Mouse (Mus musculus): Measurements from ENCODE around the gene Abca7. TPM values are rescaled to one million over a fixed set of nuclear protein-coding genes. Genes with fewer than 3 reads are reported as not detected.
A peak's percentile ranks its signal among the peaks of the same experiment; 100 is the strongest.

The Abca7 gene
- polyA plus RNA-seq, 1 experiment from 2014 or later: 1.3 TPM

DNA sequence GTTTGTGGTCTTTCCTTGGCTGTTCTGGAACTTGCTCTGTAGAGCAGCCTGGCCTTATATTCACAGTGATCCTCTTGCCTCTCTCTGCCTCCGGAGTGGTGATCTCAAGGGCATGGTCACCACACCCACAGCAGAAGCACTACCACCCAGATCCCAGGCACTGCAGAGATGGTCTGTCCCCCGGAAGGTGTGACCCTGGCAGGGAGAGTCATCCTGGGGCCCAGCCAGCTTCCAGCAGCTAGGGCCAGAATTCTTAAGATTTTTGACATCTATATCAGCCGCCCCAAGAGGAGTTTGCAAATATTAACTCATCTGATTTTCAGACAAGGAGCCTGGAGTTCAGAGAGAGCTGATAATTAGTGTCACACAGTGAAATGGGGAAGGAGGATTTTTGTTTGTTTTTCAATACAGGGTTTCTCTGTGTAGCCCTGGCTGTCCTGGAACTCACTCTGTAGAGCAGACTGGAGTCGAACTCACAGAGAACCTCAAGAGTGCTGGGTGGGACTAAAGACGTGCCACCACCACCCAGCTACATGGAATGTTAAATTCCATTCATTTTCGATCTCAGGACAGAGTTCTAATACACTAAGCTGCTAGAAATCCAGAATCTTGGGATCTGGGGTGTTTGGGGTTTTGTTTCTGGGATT is 9.9 kb upstream of the Abca7 start:
- no peak for ATAC-seq (ENCODE audit: insufficient number of reproducible peaks, low FRiP score, low TSS enrichment, low read depth)
- Histone ChIP-seq H3K27me3 (ENCODE audit: control insufficient read depth, insufficient read depth, low read length) (no peaks in the 10 kb centered on the region), H3K9me3 (ENCODE audit: control insufficient read depth, low read length) (no peaks in the 10 kb centered on the region; the same call in 1 of the 2 replicates), H3K4me1 (ENCODE audit: control insufficient read depth, insufficient read depth, low read length) (peaks cover 47% of the 10 kb centered on the region), H3K4me2 (ENCODE audit: low read depth, severe bottlenecking) (peak overlapping the region; percentile 54), H3K9ac (ENCODE audit: low read length) (no peak overlapping the region), H3K4me3 (ENCODE audit: low read depth, low read length) (0 out of 2 replicates have a peak overlapping the region, but pooled peaks have one; percentile 9), H3K36me3 (ENCODE audit: control insufficient read depth, insufficient read depth, low read length) (peaks cover 5% of the 10 kb centered on the region; the same call in 1 of the 2 replicates), H3K27ac (replicated peaks; ENCODE audit: low read depth, low read length) (no peak overlapping the region)
- WGBS: 42% methylated on average over 6 of the region's 6 CpGs
- no peak for DNase-seq (ENCODE audit: low spot score)

DNA sequence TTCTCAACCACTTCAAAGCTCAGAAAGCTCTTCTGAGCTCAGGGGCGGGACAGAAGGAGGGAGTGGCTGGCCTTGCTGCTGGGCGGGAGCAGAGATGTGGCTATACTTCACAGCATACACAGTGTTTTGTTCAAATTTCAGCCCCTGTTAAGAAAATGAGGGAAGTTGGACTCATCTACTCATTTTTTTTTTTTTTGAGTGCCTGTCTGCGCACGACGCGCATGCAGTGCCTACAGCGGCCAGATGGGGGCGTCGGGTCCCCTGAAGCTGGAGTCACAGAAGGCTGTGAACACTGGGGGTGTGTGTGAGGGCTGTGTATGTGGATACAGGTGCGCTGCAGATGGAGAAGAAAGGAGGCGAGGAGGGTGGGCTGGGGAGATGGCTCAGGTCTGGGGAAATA is 9.3 kb upstream of the Abca7 start:
- Histone ChIP-seq H3K4me3 (ENCODE audit: low read depth, low read length) (no peak overlapping the region), H3K9me3 (ENCODE audit: control insufficient read depth, low read length) (no peaks in the 10 kb centered on the region; the same call in 1 of the 2 replicates), H3K4me1 (ENCODE audit: control insufficient read depth, insufficient read depth, low read length) (peaks cover 47% of the 10 kb centered on the region), H3K27ac (replicated peaks; ENCODE audit: low read depth, low read length) (peak overlapping the region; percentile 52), H3K27me3 (ENCODE audit: control insufficient read depth, insufficient read depth, low read length) (no peaks in the 10 kb centered on the region), H3K4me2 (ENCODE audit: low read depth, severe bottlenecking) (peak overlapping the region; percentile 54), H3K9ac (ENCODE audit: low read length) (0 out of 2 replicates have a peak overlapping the region, but pooled peaks have one; percentile 7), H3K36me3 (ENCODE audit: control insufficient read depth, insufficient read depth, low read length) (peaks cover 9% of the 10 kb centered on the region; the same call in 1 of the 2 replicates)
- ATAC-seq (ENCODE audit: insufficient number of reproducible peaks, low FRiP score, low TSS enrichment, low read depth): no peak
- WGBS: 3% methylated on average over 11 of the region's 11 CpGs
- DNase-seq (ENCODE audit: low spot score): peak; percentile 93

DNA sequence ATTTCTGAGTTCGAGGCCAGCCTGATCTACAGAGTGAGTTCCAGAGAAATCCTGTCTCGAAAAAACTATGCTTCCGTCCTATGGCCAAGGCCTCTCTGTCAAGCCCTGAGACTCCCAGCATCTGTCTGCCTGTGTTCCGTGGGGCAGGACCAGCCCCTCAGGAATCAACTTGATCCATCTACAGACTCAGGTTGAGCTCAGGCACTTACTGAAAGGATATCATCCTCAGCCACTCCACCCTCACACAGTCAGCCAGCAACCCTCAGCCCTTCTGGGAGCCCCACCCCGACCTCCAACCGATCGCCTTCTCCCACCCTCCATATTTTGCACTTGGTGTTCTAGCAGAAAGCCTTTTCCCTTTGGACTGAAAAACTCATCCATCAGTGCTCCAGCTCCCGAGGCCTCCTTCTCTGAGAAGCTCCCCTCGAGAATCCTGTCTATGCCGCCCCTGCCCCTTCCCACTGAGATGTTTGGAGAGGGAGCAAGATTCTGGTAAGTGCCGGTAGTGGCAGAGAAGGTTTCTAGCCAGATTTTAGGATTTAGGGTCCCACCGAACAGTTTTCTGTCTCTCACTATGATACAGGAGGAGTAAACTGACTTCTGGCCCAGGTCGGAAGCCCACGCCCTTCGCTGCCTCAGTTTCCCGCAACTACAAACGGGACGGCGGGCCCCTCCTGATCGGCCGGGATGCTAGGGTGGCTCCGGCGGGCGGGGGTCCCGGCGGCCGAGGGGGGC is 8.4 kb upstream of the Abca7 start:
- Histone ChIP-seq H3K36me3 (ENCODE audit: control insufficient read depth, insufficient read depth, low read length) (peaks cover 17% of the 10 kb centered on the region; the same call in 1 of the 2 replicates), H3K4me3 (ENCODE audit: low read depth, low read length) (peak overlapping the region; percentile 62), H3K27ac (replicated peaks; ENCODE audit: low read depth, low read length) (peak overlapping the region; percentile 65), H3K4me1 (ENCODE audit: control insufficient read depth, insufficient read depth, low read length) (peaks cover 43% of the 10 kb centered on the region), H3K9me3 (ENCODE audit: control insufficient read depth, low read length) (no peaks in the 10 kb centered on the region; the same call in 1 of the 2 replicates), H3K9ac (ENCODE audit: low read length) (peak overlapping the region; percentile 73), H3K27me3 (ENCODE audit: control insufficient read depth, insufficient read depth, low read length) (no peaks in the 10 kb centered on the region), H3K4me2 (ENCODE audit: low read depth, severe bottlenecking) (peak overlapping the region; percentile 54)
- ATAC-seq (ENCODE audit: insufficient number of reproducible peaks, low FRiP score, low TSS enrichment, low read depth) (no peak), DNase-seq (ENCODE audit: low spot score) (peak; percentile 45)
- WGBS: 7% methylated on average over 27 of the region's 27 CpGs

DNA sequence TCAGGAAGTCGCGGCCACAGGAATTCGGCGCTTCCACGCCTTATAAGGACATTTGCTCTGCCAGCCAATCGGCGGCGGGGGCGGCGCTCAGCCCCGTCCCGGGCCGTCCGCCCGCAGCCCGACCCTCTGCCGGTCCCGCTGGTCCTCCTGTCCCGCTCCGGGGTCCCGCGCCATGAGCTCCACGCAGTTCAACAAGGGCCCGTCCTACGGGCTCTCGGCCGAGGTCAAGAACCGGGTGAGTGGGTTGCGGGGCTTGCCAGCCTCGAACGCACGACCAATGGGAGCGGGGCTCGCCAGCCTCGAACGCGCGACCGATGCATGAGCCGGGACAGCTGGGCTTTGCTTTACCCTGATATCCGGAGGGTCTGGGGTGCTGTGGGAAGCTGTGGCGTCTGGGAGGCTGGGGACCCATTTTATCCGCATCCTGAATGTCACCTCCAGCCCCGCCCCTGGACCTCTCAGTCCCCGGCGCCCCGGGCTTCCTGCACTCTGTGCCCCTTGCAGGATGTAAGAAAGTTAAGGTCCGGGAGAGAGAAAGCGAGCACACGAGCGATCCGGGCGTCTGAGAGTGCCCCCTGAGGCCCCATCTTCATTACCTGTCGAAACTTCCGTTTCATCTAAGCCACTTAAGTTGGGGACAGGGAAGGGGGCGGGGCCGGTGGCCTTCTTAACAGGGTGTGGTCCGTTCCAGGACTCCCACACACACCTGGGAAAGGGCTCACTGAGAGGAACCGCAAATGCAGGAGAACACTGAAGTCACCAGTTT is 7.6 kb upstream of the Abca7 start, which contains the start of gene Cnn2:
Gene Cnn2, plus strand, starts transcription at position 79 of the 766 bp plus-strand sequence.
- DNase-seq (ENCODE audit: low spot score) (peak; percentile 81), ATAC-seq (ENCODE audit: insufficient number of reproducible peaks, low FRiP score, low TSS enrichment, low read depth) (0 out of 2 replicates have a peak, but pooled peaks have one; percentile 5)
- no peaks in the 10 kb centered on the region; the same call in 1 of the 2 replicates for H3K9me3 ChIP-seq (ENCODE audit: control insufficient read depth, low read length)
- peak within 1 kb of the TSS; percentile 54 for H3K4me2 ChIP-seq (ENCODE audit: low read depth, severe bottlenecking)
- H3K4me3 ChIP-seq (ENCODE audit: low read depth, low read length): peak within 1 kb of the TSS; percentile 62
- H3K9ac ChIP-seq (ENCODE audit: low read length): peak within 1 kb of the TSS; percentile 73
- H3K36me3 ChIP-seq (ENCODE audit: control insufficient read depth, insufficient read depth, low read length): peaks cover 21% of the 10 kb centered on the region; the same call in 1 of the 2 replicates
- under 1% methylated on average over 58 of the region's 59 CpGs for WGBS
- H3K27me3 ChIP-seq (ENCODE audit: control insufficient read depth, insufficient read depth, low read length): no peaks in the 10 kb centered on the region
- peak within 1 kb of the TSS; percentile 65 for H3K27ac ChIP-seq (replicated peaks; ENCODE audit: low read depth, low read length)
- H3K4me1 ChIP-seq (ENCODE audit: control insufficient read depth, insufficient read depth, low read length): peaks cover 38% of the 10 kb centered on the region

DNA sequence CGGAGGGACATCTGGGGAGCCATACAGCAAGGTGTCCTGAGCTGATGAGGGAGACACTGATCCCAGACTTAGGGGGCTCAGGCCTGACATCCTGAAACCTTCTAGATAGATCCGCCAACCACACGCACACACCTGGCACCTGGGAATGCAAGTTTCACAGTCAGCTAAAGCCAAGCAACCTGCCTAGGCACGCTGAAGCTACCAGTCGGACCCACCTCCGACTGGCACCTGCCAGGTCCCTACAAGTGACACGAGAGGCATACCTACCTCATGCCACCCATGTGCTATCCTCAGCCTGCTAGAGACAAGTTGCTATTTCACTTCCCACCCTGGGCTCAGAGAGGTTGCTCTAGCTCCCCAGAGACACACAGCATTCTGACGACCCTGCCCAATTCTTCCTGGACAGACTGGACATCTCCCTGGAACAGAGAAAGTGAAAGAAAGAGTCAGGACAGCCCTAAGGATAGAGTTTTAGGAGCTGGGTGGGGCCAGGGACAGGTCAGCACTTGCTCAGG is 7.0 kb upstream of the Abca7 start:
- no peak for ATAC-seq (ENCODE audit: insufficient number of reproducible peaks, low FRiP score, low TSS enrichment, low read depth)

DNA sequence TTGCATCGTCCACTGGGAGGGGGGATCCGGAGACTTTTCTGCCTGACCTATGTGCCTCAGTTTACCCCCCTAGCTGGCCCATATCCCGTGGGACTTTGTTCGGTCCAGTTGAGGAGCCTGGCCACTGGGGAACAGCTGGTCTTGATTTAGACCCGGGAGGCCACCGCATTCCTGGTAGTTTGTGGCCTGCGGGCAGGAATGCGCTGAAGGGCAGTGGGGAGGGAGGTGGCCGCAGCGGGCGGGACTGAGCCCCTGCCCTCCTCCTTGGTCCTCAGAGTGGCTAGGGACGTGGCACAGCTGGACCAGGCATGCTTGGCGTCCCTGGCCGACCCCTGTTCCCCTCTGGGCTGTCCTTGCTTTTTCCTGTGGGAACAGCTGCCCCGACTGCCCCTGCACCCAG is 6.4 kb upstream of the Abca7 start:
- Histone ChIP-seq H3K27me3 (ENCODE audit: control insufficient read depth, insufficient read depth, low read length) (no peaks in the 10 kb centered on the region), H3K36me3 (ENCODE audit: control insufficient read depth, insufficient read depth, low read length) (peaks cover 28% of the 10 kb centered on the region; the same call in 1 of the 2 replicates), H3K27ac (replicated peaks; ENCODE audit: low read depth, low read length) (peak overlapping the region; percentile 38), H3K4me3 (ENCODE audit: low read depth, low read length) (peak overlapping the region; percentile 62), H3K9me3 (ENCODE audit: control insufficient read depth, low read length) (no peaks in the 10 kb centered on the region; the same call in 1 of the 2 replicates), H3K4me2 (ENCODE audit: low read depth, severe bottlenecking) (peak overlapping the region; percentile 54), H3K4me1 (ENCODE audit: control insufficient read depth, insufficient read depth, low read length) (peaks cover 38% of the 10 kb centered on the region), H3K9ac (ENCODE audit: low read length) (peak overlapping the region; percentile 24)
- ATAC-seq (ENCODE audit: insufficient number of reproducible peaks, low FRiP score, low TSS enrichment, low read depth): 0 out of 2 replicates have a peak, but pooled peaks have one; percentile 23
- 2% methylated on average over 15 of the region's 15 CpGs for WGBS
- DNase-seq (ENCODE audit: low spot score): peak; percentile 81

More for the DNA sequence above, 7.0 kb upstream of the Abca7 start:
- WGBS: 26% methylated on average over 8 of the region's 8 CpGs
- peak; percentile 43 for DNase-seq (ENCODE audit: low spot score)
- Histone ChIP-seq H3K9me3 (ENCODE audit: control insufficient read depth, low read length) (no peaks in the 10 kb centered on the region; the same call in 1 of the 2 replicates), H3K4me2 (ENCODE audit: low read depth, severe bottlenecking) (peak overlapping the region; percentile 54), H3K4me1 (ENCODE audit: control insufficient read depth, insufficient read depth, low read length) (peaks cover 38% of the 10 kb centered on the region), H3K27ac (replicated peaks; ENCODE audit: low read depth, low read length) (no peak overlapping the region; the same call in 1 of the 2 replicates), H3K9ac (ENCODE audit: low read length) (peak overlapping the region; percentile 38; the same call in 1 of the 2 replicates), H3K4me3 (ENCODE audit: low read depth, low read length) (peak overlapping the region; percentile 62), H3K36me3 (ENCODE audit: control insufficient read depth, insufficient read depth, low read length) (peaks cover 24% of the 10 kb centered on the region; the same call in 1 of the 2 replicates), H3K27me3 (ENCODE audit: control insufficient read depth, insufficient read depth, low read length) (no peaks in the 10 kb centered on the region)

DNA sequence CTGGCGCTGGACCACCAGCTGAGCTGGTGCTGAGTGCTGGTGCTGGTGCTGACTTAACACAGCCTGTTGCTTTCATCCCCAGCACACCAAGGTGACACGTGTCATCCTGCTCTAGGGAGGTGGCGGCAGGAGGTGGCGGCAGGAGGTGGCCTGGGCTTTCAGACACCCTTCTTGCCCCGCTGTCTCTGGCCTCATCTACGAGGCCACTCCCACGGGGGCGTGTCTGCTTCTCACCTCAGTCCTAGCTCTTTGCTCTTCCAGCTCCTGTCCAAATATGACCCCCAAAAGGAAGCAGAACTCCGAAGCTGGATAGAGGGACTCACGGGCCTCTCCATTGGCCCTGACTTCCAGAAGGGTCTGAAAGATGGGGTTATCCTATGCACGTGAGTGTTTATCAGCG is 5.2 kb upstream of the Abca7 start:
- no peak overlapping the region for H3K4me3 ChIP-seq (ENCODE audit: low read depth, low read length)
- H3K4me2 ChIP-seq (ENCODE audit: low read depth, severe bottlenecking): no peak overlapping the region; the same call in 1 of the 2 replicates
- H3K27ac ChIP-seq (replicated peaks; ENCODE audit: low read depth, low read length): no peak overlapping the region
- ATAC-seq (ENCODE audit: insufficient number of reproducible peaks, low FRiP score, low TSS enrichment, low read depth) (no peak), DNase-seq (ENCODE audit: low spot score) (no peak)
- H3K4me1 ChIP-seq (ENCODE audit: control insufficient read depth, insufficient read depth, low read length): peaks cover 32% of the 10 kb centered on the region
- H3K9ac ChIP-seq (ENCODE audit: low read length): no peak overlapping the region
- H3K36me3 ChIP-seq (ENCODE audit: control insufficient read depth, insufficient read depth, low read length): peaks cover 30% of the 10 kb centered on the region; the same call in 1 of the 2 replicates
- WGBS: 67% methylated on average over 12 of the region's 12 CpGs
- H3K9me3 ChIP-seq (ENCODE audit: control insufficient read depth, low read length): no peaks in the 10 kb centered on the region; the same call in 1 of the 2 replicates
- H3K27me3 ChIP-seq (ENCODE audit: control insufficient read depth, insufficient read depth, low read length): no peaks in the 10 kb centered on the region
